Mouse (Mus musculus) frontal cortex, postnatal 10 days (tissue): ENCODE measurements at regions not wholly inside any gene's neighbourhood (a gene's known extent, or its start where the extent isn't known, plus 50 kb on each side); places are given as distances from the start of the nearest gene placed in this dataset.

ENCODE experiments used
- DNase-seq, 2 experiments: peaks; one replicate each; pipeline ENCODE4 v3.0.0; 2022; ENCODE audit warnings: low spot score in 2 of 2, mixed read lengths in 1 of 2

DNA sequence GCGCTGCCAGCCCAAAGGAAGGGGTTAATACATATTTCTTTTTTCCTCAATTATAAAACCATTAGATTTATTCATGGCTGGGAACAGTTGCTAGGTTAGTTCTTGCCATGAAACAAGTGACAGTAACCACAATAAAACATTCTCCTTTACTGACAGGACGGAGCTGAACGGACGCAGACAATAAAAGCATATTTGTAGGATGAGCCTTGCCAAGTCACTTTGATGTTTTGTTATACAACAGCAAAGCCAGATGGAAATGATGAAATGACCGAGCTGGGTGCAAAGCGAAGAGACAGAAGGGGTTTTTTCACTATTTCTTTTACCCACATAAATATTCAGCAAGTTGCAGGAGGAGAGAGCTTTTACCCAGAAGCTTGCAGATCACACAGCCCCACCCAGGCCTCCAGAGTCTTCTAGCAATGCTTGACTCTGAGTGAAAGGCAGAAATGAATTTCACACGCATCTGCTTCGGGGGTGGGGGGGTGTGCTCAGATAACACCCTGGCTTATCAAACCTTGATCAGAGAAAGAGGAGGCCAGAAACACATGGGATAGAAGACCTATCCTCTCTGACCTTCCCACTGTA, 395.3 kb downstream of the Mtx2 start:
- no peak for DNase-seq

DNA sequence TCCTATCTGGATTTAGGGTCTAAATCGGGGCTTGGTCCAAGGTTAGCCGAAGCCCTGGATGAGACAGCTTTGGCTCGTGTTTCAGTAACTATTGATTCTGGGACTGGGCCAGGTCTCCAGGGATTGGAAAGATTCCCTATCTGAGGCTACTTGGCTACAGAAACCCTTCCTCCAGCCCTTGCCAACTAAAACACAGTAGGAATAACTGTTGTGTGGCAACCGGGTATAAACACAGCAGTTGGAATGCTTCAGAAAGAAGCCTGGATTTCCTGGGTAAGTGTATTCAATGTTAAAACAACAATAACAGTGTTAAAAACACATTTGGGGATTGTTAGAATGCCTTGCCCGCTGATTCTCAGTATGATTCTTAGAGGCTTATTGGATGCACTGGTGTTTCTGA, 398.8 kb downstream of the Mtx2 start:
- DNase-seq = no peak

DNA sequence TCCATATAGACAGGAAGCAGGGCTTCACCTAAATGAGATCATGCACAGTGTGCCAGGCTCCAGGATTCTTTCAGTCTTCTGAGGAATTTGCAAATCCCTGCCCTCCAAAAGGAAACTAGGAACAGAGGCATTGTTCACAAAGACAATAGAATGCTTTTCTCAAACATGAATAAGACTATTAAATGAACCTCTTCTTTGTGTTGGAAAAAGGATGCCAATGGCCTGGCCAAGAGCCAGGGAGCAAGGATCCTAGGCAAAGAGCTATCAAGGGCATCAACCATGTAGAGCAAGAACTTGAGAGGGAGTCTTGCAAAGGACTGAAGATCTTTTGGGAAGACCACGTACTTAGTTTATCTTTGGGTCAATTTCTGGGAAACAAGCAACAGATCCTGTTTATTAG, 415.4 kb downstream of the Mtx2 start:
- DNase-seq = no peak

DNA sequence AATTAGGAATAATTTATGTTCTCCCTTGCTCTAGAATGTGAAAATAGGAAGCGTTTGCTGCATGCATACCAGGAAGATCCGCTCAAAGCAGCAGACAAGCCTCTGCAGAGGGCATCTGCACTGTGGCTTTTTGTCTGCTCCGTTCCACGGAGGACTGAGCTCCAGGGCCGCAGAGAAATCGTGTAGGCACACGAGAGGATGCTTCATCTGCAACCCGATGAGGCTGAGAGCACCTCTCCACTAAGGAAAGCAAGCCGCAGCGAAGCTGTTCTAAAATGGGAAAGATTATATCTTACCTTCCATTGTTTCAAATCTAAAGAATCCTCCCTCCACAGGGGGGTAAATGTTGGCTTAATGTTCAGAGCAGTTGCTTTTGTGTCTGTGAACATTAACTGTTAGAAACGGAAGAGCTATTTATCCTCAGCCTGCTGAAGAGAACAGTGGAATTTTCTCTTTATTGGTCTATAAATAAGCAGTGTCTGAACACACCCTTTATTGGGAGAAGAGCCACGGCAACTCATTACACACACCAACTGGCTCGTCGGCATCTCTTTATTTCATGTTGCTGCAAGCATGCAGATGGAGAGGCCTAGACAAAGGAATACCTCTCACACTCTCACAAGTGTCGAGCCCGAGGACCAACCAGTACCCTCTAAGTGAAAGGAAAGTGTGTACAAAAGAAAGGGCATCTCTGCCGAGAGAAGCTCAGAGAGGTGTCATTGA, 414.6 kb upstream of the Hnrnpa3 start:
- no peak for DNase-seq

DNA sequence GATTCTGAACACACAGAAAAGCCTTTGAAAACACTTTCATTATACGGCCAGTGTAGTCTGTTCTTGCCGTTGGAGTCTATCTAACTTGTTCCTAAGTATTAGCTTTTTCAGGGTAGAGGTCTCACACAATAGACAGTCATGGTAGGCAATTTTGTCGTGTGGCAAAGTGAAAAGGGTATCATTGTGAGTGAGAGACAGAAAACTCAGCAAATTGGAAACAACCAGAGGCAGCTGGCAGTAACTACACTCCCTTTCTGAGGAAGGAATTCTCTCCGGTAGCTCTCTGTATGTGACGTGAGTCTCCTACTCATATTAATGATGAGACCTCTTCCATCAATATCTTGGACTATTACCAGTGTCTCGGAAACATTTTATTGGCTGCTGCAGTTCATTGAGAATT, 413.8 kb upstream of the Hnrnpa3 start:
- DNase-seq = no peak

DNA sequence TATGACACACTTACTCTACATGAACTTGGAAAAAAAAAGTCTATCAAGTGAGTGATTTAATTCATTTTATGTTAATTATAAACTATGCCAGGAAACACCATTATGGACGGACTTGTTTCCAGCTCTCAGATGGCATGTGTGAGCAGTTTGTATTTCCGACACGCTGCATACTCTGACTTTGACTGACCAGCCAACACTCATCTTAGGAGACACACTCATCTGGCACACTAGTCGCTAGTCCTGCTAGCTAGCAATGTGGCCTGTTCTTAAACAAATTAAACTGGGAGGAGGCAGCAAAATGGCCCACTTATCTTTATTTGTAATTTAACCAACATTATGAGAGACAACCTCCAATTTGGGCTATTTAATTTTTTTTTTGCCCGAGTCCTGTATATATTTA, 413.4 kb upstream of the Hnrnpa3 start:
- DNase-seq = no peak

DNA sequence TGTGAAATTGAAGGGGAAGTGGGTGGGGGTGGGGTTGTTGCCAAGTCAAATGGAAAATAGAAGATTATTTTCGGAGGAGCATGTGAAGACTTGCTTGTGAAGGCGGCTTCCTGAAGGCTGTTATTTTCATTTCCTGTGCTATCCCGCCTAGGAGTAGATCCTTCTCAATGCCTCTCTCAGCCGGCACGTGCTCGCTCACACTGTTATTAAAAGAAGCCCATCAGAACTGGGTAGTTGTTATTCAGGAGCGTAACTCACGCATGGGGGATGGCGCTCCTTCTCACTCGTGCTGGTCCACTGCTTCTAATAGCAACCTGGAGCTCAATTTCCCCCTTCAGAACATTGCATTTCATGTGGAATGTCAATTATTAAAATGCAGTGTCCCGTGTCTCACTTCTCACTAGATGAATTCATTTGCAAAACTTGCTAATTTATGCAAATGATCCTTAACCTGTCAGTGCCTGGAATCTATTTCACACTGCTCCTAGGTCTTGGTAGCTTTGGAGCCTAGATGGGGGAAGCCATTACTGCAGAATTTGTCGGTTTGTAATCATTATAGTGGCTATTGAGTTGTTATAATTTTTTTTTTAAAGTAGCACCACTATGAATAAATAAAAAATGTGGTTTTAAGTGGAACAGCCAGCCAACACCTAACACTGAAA, 412.8 kb upstream of the Hnrnpa3 start:
- peak; percentile 29 to 32 for DNase-seq

DNA sequence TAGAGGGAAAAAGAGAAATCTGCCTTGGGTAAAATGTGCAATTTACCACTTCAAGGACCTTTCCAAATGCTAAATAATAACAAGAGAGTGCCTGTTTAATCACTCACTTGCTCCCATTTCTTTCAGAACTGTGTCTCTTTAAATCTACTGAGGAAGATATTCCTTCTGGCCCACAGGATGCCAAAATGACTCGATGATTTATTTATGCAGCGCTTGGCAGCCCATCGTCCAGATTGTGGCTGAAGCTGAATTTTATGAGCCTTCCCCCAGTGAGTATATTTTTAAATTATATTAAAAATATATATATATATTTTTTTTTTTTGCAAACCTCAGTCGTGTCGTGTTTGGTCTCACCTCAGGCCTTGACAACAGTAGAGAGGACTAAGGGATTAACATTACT, 410.8 kb upstream of the Hnrnpa3 start:
- DNase-seq = no peak

DNA sequence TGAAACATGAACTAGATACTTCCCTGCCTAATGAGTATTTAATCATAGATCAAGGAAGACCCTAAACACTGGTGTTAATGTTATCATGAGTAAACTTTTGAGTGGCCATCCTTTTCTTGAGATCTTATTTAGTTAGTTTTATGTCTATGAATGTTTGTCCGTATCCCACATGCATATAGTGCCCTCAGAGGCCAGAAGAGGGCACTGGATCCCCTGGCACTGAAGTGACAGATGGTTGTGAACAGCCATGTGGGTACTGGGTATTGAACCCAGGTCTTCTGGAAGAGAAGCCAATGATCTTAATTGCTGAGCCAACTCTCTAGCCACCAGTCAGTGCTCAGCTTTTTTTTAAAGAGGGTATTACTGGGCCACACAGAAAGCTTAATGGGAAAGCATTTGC, 408.6 kb upstream of the Hnrnpa3 start:
- no peak for DNase-seq

DNA sequence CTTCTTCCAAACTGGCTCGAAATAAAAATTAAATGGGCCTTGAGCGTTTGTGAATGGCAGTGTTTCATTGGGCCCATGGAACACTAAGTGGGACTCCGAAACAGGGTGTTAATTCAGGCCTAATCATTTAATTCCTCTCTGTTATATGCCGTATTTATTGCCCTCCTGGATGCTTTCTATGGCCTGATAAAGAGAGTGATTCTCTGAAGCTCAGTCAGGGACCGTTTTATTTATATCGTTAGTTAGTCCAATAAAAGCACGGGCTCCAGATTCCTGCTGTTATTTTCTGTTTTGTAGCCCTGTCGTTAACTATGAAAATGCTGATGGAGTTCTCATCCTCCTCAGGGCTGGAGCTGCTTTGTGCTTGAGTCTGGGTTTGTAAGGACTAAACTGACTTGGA, 406.2 kb upstream of the Hnrnpa3 start:
- no peak for DNase-seq

DNA sequence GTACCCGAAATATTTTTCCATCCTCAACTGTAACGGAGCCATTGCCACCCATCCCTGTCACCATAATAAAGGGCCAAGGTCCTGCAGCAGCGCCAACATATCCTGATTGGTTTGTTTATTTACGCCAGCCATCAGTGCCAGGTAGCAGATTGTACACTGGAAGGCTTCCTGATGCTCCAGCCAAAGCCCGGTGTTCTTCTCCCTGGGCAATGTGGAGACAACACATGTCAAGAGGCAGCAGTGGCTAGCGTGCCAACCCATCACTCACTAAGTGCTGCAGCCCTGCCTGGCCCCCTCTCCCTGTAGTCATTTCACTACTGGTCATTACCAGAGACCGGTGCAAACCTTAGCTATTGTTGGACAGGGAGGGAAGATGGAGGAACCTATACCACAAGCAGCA, 393.8 kb upstream of the Hnrnpa3 start:
- DNase-seq = no peak

DNA sequence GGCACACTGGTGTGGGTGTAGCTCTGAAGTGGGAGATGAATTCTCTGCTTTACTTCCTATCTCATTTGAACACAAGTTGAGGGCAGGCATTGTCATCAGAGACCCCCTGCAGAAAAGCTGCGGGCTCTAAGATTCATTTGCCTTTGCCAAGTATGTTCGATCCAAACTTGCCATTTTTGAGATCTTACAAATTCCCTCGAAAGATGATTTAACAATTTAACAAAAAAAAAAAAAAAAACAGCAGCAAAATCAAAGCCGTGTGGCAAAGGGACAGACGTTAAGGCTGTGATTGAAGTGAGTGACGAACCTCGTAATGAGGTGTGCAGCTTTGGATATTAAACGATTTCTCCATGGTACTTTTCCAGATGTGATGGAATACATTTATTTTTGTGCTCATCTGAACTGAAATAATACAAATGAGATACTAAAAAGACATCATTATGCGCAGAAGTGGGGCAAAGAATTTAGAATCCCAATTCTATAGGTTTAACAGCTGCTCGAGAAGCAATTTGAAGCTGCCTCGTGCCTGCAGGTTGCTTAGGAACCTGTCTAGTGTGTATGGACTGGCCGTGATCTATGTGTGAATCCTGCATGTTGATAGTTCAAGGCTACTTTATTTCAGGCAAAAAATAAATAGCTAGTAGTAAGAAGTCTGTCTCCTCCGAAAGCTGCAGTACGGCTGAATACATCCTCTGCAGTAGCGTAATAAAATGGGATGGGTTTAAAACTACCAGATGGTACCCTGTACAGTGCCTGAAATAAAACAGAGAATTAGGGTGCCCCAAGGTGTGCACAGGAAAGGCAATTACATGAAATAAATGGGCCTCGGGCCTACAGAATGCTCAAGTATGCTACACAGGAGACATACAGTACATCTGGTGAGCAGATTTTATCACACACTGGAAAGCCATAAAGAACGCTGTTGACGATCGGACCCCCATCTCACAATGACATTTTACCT, 393.0 kb upstream of the Hnrnpa3 start:
- DNase-seq = no peak

DNA sequence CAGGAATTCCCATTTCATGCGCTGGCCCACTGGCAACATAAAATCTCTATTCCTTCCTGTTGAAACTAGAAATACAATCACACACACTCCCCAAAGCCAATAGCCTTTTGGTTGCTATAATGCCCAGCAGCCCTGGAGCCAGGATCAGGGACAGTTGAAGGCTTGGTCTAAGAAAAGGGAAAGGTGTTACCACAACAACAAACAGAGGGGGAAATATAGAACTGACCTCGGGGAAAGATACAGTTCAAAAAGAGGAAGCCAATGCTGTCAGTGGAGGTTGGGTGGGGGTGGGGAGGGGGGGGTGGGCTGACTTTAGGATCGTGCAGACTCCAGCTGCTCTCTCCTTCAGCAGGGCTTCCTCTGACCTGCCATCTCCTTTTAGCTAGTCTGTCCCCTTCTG, 391.1 kb upstream of the Hnrnpa3 start:
- no peak for DNase-seq

DNA sequence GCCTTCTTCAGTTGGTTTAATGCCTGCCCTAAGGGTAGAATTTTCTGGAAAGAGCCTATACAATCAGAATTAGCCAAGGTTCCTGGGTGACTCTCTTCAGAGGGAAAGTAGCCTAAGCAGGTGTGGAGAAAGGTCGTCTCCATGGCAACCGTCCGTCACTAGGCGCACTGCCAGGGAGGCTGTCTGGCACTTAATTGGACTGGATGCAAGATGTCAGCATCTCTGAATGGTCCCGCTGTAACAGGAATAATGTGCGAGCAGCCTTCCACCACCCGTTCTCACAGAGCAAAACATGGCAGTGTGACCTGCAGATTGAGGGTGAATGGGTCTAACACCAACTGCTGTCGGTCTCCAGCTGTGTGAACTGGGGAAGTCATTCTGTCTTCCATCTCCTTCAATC, 389.6 kb upstream of the Hnrnpa3 start:
- no peak for DNase-seq

DNA sequence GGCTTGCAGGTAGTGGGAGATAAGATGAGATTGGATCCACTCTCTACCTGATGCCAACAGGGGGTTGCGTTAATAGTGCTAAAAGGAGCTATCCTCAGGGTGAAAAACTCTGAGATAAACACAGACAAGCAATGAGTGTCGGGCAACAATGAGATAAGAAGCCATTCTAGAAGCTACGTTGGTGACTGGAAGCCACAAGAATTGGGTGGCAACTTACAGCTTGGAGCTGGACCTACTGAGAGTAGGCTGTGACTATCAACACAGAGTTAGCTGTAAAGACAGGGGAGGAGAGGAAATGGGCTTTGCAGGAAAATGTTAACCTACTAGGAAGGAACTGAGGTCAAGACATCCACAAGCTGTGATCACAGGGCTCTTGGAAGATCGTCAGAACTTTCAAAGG, 388.9 kb upstream of the Hnrnpa3 start:
- no peak for DNase-seq

DNA sequence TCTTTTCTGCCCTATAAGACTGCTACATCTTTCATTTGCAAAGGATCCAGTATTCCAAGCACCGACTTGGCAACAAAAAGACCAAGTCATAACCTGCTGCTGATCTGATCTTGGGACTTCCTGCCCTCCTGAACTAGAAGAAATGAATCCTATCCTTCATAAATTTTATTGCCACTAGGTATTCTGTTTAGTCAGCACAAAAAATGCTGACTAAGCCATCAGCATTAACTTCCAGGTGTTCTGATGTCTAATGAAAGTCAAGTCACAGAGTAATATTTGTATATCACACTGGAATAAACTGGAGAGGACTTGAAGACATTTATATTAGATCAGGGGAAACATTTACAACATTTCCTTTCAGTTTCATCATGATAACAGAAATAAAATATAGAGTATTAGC, 371.2 kb upstream of the Hnrnpa3 start:
- DNase-seq = no peak

DNA sequence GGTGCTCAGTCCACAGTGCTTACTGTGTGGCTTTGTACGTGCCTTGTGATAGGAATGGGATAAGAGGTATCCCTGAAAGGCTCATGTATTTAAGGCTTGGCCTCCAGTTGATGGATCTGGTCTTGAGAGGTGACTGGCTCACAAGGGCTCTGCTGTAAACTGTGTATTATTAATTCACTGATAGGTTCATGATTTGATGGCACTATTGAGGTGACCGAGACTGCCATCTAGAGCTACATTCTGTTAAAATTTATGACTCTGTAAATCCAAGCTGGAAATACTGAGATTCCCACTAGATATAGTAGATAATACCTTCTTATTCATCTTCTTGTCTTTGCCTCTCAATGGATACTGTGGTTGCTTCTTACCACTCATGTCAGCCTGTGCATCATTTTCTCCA, 367.4 kb upstream of the Hnrnpa3 start:
- no peak for DNase-seq

DNA sequence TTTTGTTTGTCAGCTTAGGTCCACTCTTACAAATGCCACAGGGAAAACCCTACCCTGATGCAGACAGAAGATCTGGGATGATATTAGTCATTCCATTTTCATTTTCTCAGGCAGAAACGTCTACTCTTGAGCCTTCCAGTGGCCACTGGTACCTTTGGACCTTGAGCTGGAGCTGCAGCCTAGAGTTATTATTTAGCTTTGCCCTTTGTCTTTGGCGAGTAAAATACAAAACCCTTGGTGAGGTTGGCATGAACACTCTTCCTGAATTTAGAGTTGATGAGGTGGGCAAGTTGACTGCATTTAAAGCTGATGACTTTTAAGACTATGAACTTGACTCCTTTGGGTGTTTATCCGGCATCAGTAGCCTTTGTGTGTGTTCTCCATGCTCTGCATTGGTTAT, 352.2 kb upstream of the Hnrnpa3 start:
- DNase-seq = no peak

DNA sequence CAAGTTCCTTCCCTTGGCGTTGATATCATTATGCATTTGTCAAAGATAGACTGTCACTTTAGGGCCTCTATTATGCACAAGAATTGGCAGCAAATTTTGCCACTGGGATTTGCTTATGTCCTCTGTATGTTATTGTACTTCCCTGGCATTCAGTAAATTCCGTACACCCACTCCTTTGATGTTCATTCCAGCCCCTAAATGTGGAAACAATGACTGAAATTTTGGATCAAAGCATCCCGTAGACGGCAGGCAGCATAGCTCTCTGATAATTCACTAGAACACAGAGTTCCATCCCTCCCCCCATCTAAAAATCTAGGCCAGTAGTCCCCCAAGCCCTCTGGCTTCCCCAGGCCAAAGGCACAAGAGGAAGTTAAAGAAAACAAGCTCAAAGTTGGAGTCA, 347.9 kb upstream of the Hnrnpa3 start:
- DNase-seq = no peak

DNA sequence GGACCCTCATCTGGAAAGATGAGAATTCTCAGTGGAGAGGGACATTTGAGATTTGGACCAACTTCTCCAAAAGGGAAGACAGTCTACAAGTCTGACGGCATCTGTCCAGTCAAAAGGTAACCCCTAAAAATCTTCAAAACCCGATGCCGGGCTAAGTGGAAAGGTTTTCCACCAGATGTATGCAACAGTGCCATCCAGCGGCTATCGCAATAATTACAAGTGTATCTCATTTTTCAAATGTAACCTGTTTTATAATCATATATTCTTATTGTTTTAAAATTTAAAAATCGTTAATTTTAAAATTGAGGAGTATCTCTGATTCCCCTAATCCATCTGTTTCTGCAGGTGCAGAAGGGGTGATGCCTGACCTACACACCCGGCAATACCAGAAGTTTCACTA, 346.8 kb upstream of the Hnrnpa3 start:
- peak in 1 of 2 experiments; percentile 41 for DNase-seq

DNA sequence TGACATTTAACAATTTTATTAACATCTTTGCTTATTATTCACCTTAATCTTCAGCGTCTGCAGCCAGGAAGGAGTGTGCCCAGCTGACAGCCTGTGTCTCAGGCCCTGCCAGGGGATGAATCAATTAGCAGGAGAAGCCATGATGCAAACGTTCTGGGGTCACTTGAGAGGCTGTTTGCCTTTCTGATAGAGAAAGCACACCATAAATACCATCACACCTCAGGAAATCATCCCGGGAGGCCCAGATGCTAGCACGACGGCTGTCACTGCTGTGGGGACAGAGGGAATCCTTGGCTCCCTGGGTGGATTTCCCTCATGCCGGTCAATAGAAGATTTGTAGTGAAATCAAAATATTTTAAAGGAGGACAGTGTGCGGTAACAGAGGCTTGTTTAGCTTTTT, 343.7 kb upstream of the Hnrnpa3 start:
- no peak for DNase-seq

DNA sequence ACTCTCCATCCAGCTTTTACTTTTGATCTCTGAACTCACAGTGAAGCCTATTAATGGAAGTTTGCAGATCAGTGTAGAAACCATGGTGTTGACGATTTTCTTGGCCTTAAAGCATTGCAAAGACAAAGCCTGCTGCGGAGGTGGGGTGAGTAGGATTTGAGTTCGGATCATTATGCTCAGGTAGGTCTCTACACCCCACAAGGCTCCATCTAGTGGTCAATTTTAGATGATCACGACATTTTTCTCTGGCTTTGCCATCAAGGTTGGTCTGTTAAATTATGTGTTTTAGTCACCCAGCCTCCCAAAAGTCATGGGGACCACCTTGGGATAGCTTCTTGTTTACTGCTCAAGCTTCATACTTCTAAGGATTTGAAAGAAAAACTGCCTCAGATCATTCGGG, 340.9 kb upstream of the Hnrnpa3 start:
- DNase-seq = no peak
